Comparison of ENCODE assay signal across 8 mouse cellular contexts in genomic region chr4:155840076-155841002, GRCm38 (mm10). TPM values are rescaled to one million over a fixed set of nuclear protein-coding genes. Genes with fewer than 3 reads are reported as not detected.
DNase-seq lines count a peak whose midpoint lies in the region; ATAC-seq and TF ChIP-seq lines count a peak whose summit lies in the region.

No protein-coding gene starts in this region.

- peak overlapping the region; percentile 89 for H3K27ac ChIP-seq in embryonic facial prominence, embryonic 10.5 days (replicated peaks)
- peak overlapping the region; percentile 80 for H3K27ac ChIP-seq in heart, embryonic 16.5 days (ENCODE audit: low read length)
- H3K27ac ChIP-seq in lung, postnatal 0 days (ENCODE audit: low read length) = peak overlapping the region; percentile 90

- peaks cover 20% of the 10 kb centered on the region; the same call in 1 of the 2 replicates for H3K4me1 ChIP-seq in lung, adult 2 months (ENCODE audit: control insufficient read depth, insufficient read depth, low read length)
- peaks cover 42% of the 10 kb centered on the region for H3K4me1 ChIP-seq in embryonic facial prominence, embryonic 10.5 days
- peaks cover 31% of the 10 kb centered on the region for H3K4me1 ChIP-seq in heart, embryonic 16.5 days (ENCODE audit: control insufficient read depth, insufficient read depth, low read length)
- H3K4me1 ChIP-seq in lung, postnatal 0 days (ENCODE audit: insufficient read depth, low read depth, low read length) = peaks cover 5% of the 10 kb centered on the region; the same call in 1 of the 2 replicates

- ATAC-seq in heart, embryonic 16.5 days (replicated peaks; ENCODE audit: extremely low read depth, insufficient read depth, low FRiP score) = no peak
- peak; percentile 0; the same call in 1 of the 2 replicates for ATAC-seq in lung, postnatal 0 days

- H3K27me3 ChIP-seq in embryonic facial prominence, embryonic 10.5 days (replicated peaks; ENCODE audit: low read depth, poor library complexity, severe bottlenecking) = peaks cover 28% of the 10 kb centered on the region
- peaks cover 3% of the 10 kb centered on the region; the same call in 1 of the 2 replicates for H3K27me3 ChIP-seq in heart, embryonic 16.5 days (ENCODE audit: control insufficient read depth, insufficient read depth, low read length)
- H3K27me3 ChIP-seq in lung, postnatal 0 days (replicated peaks; ENCODE audit: insufficient read depth, low read length) = no peaks in the 10 kb centered on the region

- no peak for DNase-seq in lung, adult 2 months
- DNase-seq in lung, postnatal 25 days (ENCODE audit: low spot score) = no peak
- DNase-seq in embryonic facial prominence, embryonic 10.5 days (ENCODE audit: low spot score) = no peak
- DNase-seq in lung, postnatal 0 days (ENCODE audit: low spot score) = peak; percentile 58
- no peak for DNase-seq in right cerebral cortex, postnatal 25 days
- DNase-seq in frontal cortex, postnatal 10 days (ENCODE audit: low spot score in 2 of 2) = no peak
- no peak for DNase-seq in left cerebral cortex, adult 18-20 months (ENCODE audit: low spot score in 2 of 2)

- no peak for TF ChIP-seq POLR2A in lung, adult 2 months (IDR thresholded peaks at IDR 0.05; ENCODE audit: borderline replicate concordance, extremely low read depth, low read depth, low read length)

- WGBS in lung, adult 2 months = 17% methylated on average over 8 of the region's 8 CpGs
- WGBS in embryonic facial prominence, embryonic 10.5 days = 6% methylated on average over 8 of the region's 8 CpGs
- WGBS in heart, embryonic 16.5 days = 15% methylated on average over 8 of the region's 8 CpGs
- WGBS in lung, postnatal 0 days = 16% methylated on average over 8 of the region's 8 CpGs

- no peak for TF ChIP-seq CTCF in lung, adult 2 months (IDR thresholded peaks at IDR 0.05; ENCODE audit: insufficient read depth, low read length)
- no peak for TF ChIP-seq CTCF in lung, postnatal 0 days (IDR thresholded peaks at IDR 0.05)

- peak overlapping the region; percentile 72 for H3K4me2 ChIP-seq in heart, embryonic 16.5 days (ENCODE audit: low read depth, low read length)
- H3K4me2 ChIP-seq in lung, postnatal 0 days (replicated peaks; ENCODE audit: low read depth, low read length) = peak overlapping the region; percentile 97

- peak overlapping the region; percentile 68 for H3K9ac ChIP-seq in heart, embryonic 16.5 days (ENCODE audit: low read length)
- H3K9ac ChIP-seq in lung, postnatal 0 days (replicated peaks; ENCODE audit: low read depth) = peak overlapping the region; percentile 56

- peaks cover 27% of the 10 kb centered on the region for H3K36me3 ChIP-seq in embryonic facial prominence, embryonic 10.5 days (replicated peaks)
- no peaks in the 10 kb centered on the region for H3K36me3 ChIP-seq in heart, embryonic 16.5 days (ENCODE audit: control insufficient read depth, insufficient read depth)
- no peaks in the 10 kb centered on the region for H3K36me3 ChIP-seq in lung, postnatal 0 days (ENCODE audit: insufficient read depth, low read length)

- TF ChIP-seq EP300 in lung, postnatal 0 days (IDR thresholded peaks at IDR 0.05) = no peak

- no peaks in the 10 kb centered on the region for H3K9me3 ChIP-seq in embryonic facial prominence, embryonic 10.5 days
- H3K9me3 ChIP-seq in heart, embryonic 16.5 days (replicated peaks; ENCODE audit: control insufficient read depth, low read length) = 0 out of 2 replicates have a peak, but pooled peaks cover 2% of the 10 kb centered on the region
- no peaks in the 10 kb centered on the region for H3K9me3 ChIP-seq in lung, postnatal 0 days (ENCODE audit: low read length)

- peak overlapping the region; percentile 93 for H3K4me3 ChIP-seq in lung, adult 2 months (replicated peaks; ENCODE audit: extremely low read depth, low read depth, low read length)
- peak overlapping the region; percentile 59 for H3K4me3 ChIP-seq in embryonic facial prominence, embryonic 10.5 days
- H3K4me3 ChIP-seq in heart, embryonic 16.5 days (ENCODE audit: low read length) = peak overlapping the region; percentile 52
- peak overlapping the region; percentile 51 for H3K4me3 ChIP-seq in lung, postnatal 0 days (ENCODE audit: low read depth, low read length)

RNA-seq across cellular contexts. Expression of gene Mxra8, which starts 0.9 kb away (rescaled TPM):
- polyA plus RNA-seq in lung, adult 2 months (2012; rRNA removed) = 994 and 1,263 TPM in 2 replicates
- polyA plus RNA-seq in embryonic facial prominence, embryonic 10.5 days (2016; fragmentation: Nextera tagmentation; extraction: Ambion mirVana) = 43.6 and 43.9 TPM in 2 replicates
- 77.8 and 86.8 TPM in 2 replicates for polyA plus RNA-seq in heart, embryonic 16.5 days (2015; fragmentation: Nextera tagmentation; extraction: Ambion mirVana)
- polyA plus RNA-seq in lung, postnatal 0 days (2015; fragmentation: Nextera tagmentation; extraction: Ambion mirVana) = 321 and 330 TPM in 2 replicates
- 1 to 10 TPM; 6.2 to 7.3 TPM for total RNA-seq in left cerebral cortex, adult 18-20 months (2021)

RNA-seq across cellular contexts. Expression of gene Dvl1, which starts 6.9 kb away (rescaled TPM):
- polyA plus RNA-seq in lung, adult 2 months (2012; rRNA removed) = 128 and 159 TPM in 2 replicates
- polyA plus RNA-seq in embryonic facial prominence, embryonic 10.5 days (2016; fragmentation: Nextera tagmentation; extraction: Ambion mirVana) = 4.3 and 5.0 TPM in 2 replicates
- 3.5 TPM in 2 replicates for polyA plus RNA-seq in heart, embryonic 16.5 days (2015; fragmentation: Nextera tagmentation; extraction: Ambion mirVana)
- polyA plus RNA-seq in lung, postnatal 0 days (2015; fragmentation: Nextera tagmentation; extraction: Ambion mirVana) = 9.1 and 11.9 TPM in 2 replicates
- 10 to 100 TPM; 88.0 to 96.3 TPM for total RNA-seq in left cerebral cortex, adult 18-20 months (2021)

RNA-seq across cellular contexts. Expression of gene Aurkaip1, which starts 9.3 kb away (rescaled TPM):
- polyA plus RNA-seq in lung, adult 2 months (2012; rRNA removed) = 120 and 151 TPM in 2 replicates
- polyA plus RNA-seq in embryonic facial prominence, embryonic 10.5 days (2016; fragmentation: Nextera tagmentation; extraction: Ambion mirVana) = 170 and 178 TPM in 2 replicates
- polyA plus RNA-seq in heart, embryonic 16.5 days (2015; fragmentation: Nextera tagmentation; extraction: Ambion mirVana) = 124 and 132 TPM in 2 replicates
- polyA plus RNA-seq in lung, postnatal 0 days (2015; fragmentation: Nextera tagmentation; extraction: Ambion mirVana) = 117 and 128 TPM in 2 replicates
- total RNA-seq in left cerebral cortex, adult 18-20 months (2021) = 100 to 1,000 TPM; 103 to 110 TPM

RNA-seq across cellular contexts. Expression of gene Tas1r3, which starts 22.8 kb away (rescaled TPM):
- polyA plus RNA-seq in lung, adult 2 months (2012; rRNA removed) = 1.6 TPM in 2 replicates
- 0.29 and 0.43 TPM in 2 replicates for polyA plus RNA-seq in embryonic facial prominence, embryonic 10.5 days (2016; fragmentation: Nextera tagmentation; extraction: Ambion mirVana)
- 0.18 and 0.26 TPM in 2 replicates for polyA plus RNA-seq in heart, embryonic 16.5 days (2015; fragmentation: Nextera tagmentation; extraction: Ambion mirVana)
- 0.19 and 0.25 TPM in 2 replicates for polyA plus RNA-seq in lung, postnatal 0 days (2015; fragmentation: Nextera tagmentation; extraction: Ambion mirVana)
- total RNA-seq in left cerebral cortex, adult 18-20 months (2021) = under 1 TPM; 0.23 TPM

RNA-seq across cellular contexts. Expression of gene Ccnl2, which starts 28.1 kb away (rescaled TPM):
- polyA plus RNA-seq in lung, adult 2 months (2012; rRNA removed) = 59.8 and 62.5 TPM in 2 replicates
- 179 and 187 TPM in 2 replicates for polyA plus RNA-seq in embryonic facial prominence, embryonic 10.5 days (2016; fragmentation: Nextera tagmentation; extraction: Ambion mirVana)
- 126 and 129 TPM in 2 replicates for polyA plus RNA-seq in heart, embryonic 16.5 days (2015; fragmentation: Nextera tagmentation; extraction: Ambion mirVana)
- 110 and 122 TPM in 2 replicates for polyA plus RNA-seq in lung, postnatal 0 days (2015; fragmentation: Nextera tagmentation; extraction: Ambion mirVana)
- total RNA-seq in left cerebral cortex, adult 18-20 months (2021) = 10 to 100 TPM; 60.1 to 65.5 TPM

Comparison
In these comparisons a context has a peak if more than half of its experiments do, and no peak if none do; other contexts are left out.
1. RNA of gene Dvl1, which starts 6.9 kb away (polyA plus RNA-seq): 128 to 159 TPM in lung, adult 2 months; 9.1 to 11.9 TPM in lung, postnatal 0 days, 4.3 to 5.0 TPM in embryonic facial prominence, embryonic 10.5 days and 3.5 TPM in heart, embryonic 16.5 days; every median in the first group is over 10 times any median in the second.
2. Peak in every context shown above with its lines, with median percentiles within 50 percentile points of each other: H3K4me3 ChIP-seq and H3K27ac ChIP-seq.